Mouse (Mus musculus) embryonic fibroblast, embryonic 13.5 days (primary cell): ENCODE measurements around the gene S100a3.

Experiments used
- CTCF ChIP-seq: IDR thresholded peaks from 2 replicates; pipeline ENCODE4 v1.5.1; 2011; ENCODE audit warnings: mild to moderate bottlenecking, control low read depth, low read length, moderate library complexity, borderline replicate concordance; ENCODE audit not compliant: insufficient read depth
- POLR2A ChIP-seq: IDR thresholded peaks from 2 replicates; pipeline ENCODE4 v1.6.1; 2011; ENCODE audit warnings: low read depth, mild to moderate bottlenecking, control low read depth, low read length, moderate library complexity

DNA sequence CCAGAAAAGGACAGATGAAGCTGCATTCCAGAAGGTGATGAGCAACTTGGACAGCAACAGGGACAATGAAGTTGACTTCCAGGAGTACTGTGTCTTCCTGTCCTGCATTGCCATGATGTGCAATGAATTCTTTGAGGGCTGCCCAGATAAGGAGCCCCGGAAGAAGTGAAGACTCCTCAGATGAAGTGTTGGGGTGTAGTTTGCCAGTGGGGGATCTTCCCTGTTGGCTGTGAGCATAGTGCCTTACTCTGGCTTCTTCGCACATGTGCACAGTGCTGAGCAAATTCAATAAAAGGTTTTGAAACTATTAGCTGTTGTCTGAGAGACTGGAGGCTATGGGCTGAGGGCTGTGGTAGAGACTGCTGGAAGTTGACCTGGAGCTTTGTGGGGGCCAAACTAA is 45.4 kb downstream of the S100a3 start:
- no peak for TF ChIP-seq CTCF
- no peak; the same call in 1 of the 2 replicates for TF ChIP-seq POLR2A
